Mouse (Mus musculus) neural tube, embryonic 15.5 days (tissue): ENCODE measurements around the gene Lzts2. TPM values are rescaled to one million over a fixed set of nuclear protein-coding genes. Genes with fewer than 3 reads are reported as not detected.

ENCODE experiments used
- ATAC-seq: fragments of 200-750 bp; cut with Nextera tagmentation; 2 replicates; pipeline ENCODE4 v1.8.0; 2017; ENCODE audit warnings: mild to moderate bottlenecking, moderate TSS enrichment, moderate library complexity; ENCODE audit not compliant: low FRiP score
- H3K27ac ChIP-seq: fragments of 300-500 bp; sonication (generic); replicated peaks from 2 replicates; pipeline ENCODE4 v1.5.1; 2015; ENCODE audit warnings: mild to moderate bottlenecking, inconsistent platforms
- H3K27me3 ChIP-seq: fragments of 300-500 bp; sonication (generic); replicated peaks from 2 replicates; pipeline ENCODE4 v1.6.1; 2015; ENCODE audit warnings: inconsistent platforms
- H3K36me3 ChIP-seq: fragments of 300-500 bp; sonication (generic); 2 replicates; pipeline ENCODE4 v1.6.1; 2015; ENCODE audit warnings: inconsistent platforms
- H3K4me1 ChIP-seq: fragments of 300-500 bp; sonication (generic); 2 replicates; pipeline ENCODE4 v1.6.1; 2015; ENCODE audit warnings: inconsistent platforms
- H3K4me2 ChIP-seq: fragments of 300-500 bp; sonication (generic); 2 replicates; pipeline ENCODE4 v1.6.1; 2015; ENCODE audit warnings: inconsistent platforms, mild to moderate bottlenecking, moderate library complexity
- H3K4me3 ChIP-seq: fragments of 300-500 bp; sonication (generic); replicated peaks from 2 replicates; pipeline ENCODE4 v1.5.1; 2015; ENCODE audit warnings: mild to moderate bottlenecking, inconsistent platforms
- H3K9ac ChIP-seq: fragments of 300-500 bp; sonication (generic); replicated peaks from 2 replicates; pipeline ENCODE4 v1.6.1; 2015; ENCODE audit warnings: mild to moderate bottlenecking, inconsistent platforms
- H3K9me3 ChIP-seq: fragments of 300-500 bp; sonication (generic); replicated peaks from 2 replicates; pipeline ENCODE4 v1.6.1; 2016; ENCODE audit warnings: inconsistent platforms
- WGBS: fragments of 180-500 bp; shearing (Covaris S2); methylation state at CpG from one replicate; pipeline ENCODE4 v1.1.7; 2015; ENCODE audit warnings: mixed read lengths; 5-methylcytosine and 5-hydroxymethylcytosine counted together
- polyA plus RNA-seq: library from polyadenylated mRNA; unstranded; fragments of >200 nt; fragmentation: Nextera tagmentation; extraction: Ambion mirVana; gene quantifications from 2 replicates; pipeline ENCODE4 v1.2.1, GENCODE M21; 2015

The Lzts2 gene
- polyA plus RNA-seq, 1 experiment from 2014 or later: 23.4 TPM

- Histone ChIP-seq H3K36me3 (peaks cover 6% of the 10 kb centered on the region; the same call in 1 of the 2 replicates), H3K27ac (no peak overlapping the region), H3K9me3 (no peaks in the 10 kb centered on the region), H3K4me3 (no peak overlapping the region), H3K9ac (no peak overlapping the region), H3K4me1 (peaks cover 41% of the 10 kb centered on the region), H3K4me2 (no peak overlapping the region), H3K27me3 (0 out of 2 replicates have a peak, but pooled peaks cover 2% of the 10 kb centered on the region)
- WGBS: 63% methylated on average over 6 of the region's 6 CpGs
- no peak for ATAC-seq
Measured at GRCm38 (mm10) chr19:44987851-44988250, 26.4 kb upstream of the Lzts2 start.

GRCm38 (mm10) chr19:44988321-44988720, 25.9 kb upstream of the Lzts2 start:
- H3K4me3 ChIP-seq: peak overlapping the region; percentile 87
- H3K4me1 ChIP-seq: peaks cover 41% of the 10 kb centered on the region
- peaks cover 11% of the 10 kb centered on the region; the same call in 1 of the 2 replicates for H3K36me3 ChIP-seq
- H3K27ac ChIP-seq: peak overlapping the region; percentile 78; the same call in 1 of the 2 replicates
- 0 out of 2 replicates have a peak, but pooled peaks cover 2% of the 10 kb centered on the region for H3K27me3 ChIP-seq
- no peaks in the 10 kb centered on the region for H3K9me3 ChIP-seq
- H3K4me2 ChIP-seq: peak overlapping the region; percentile 85
- ATAC-seq: no peak
- H3K9ac ChIP-seq: peak overlapping the region; percentile 84
- WGBS: 23% methylated on average over 9 of the region's 9 CpGs

GRCm38 (mm10) chr19:44988831-44989566, 25.2 kb upstream of the Lzts2 start, which contains the start of gene Sema4g:
TSS of gene Sema4g (plus strand) at chr19:44989101.
- H3K4me1 ChIP-seq: peaks cover 41% of the 10 kb centered on the region
- ATAC-seq: peak; percentile 86
- no peaks in the 10 kb centered on the region for H3K9me3 ChIP-seq
- H3K36me3 ChIP-seq: peaks cover 16% of the 10 kb centered on the region
- peak within 1 kb of the TSS; percentile 85 for H3K4me2 ChIP-seq
- peak within 1 kb of the TSS; percentile 87 for H3K4me3 ChIP-seq
- H3K9ac ChIP-seq: peak within 1 kb of the TSS; percentile 84
- H3K27me3 ChIP-seq: 0 out of 2 replicates have a peak, but pooled peaks cover 2% of the 10 kb centered on the region
- under 1% methylated on average over 50 of the region's 58 CpGs for WGBS
- peak within 1 kb of the TSS; percentile 78 for H3K27ac ChIP-seq

- H3K9ac ChIP-seq: peak overlapping the region; percentile 84
- peaks cover 24% of the 10 kb centered on the region for H3K36me3 ChIP-seq
- H3K27ac ChIP-seq: peak overlapping the region; percentile 78
- H3K27me3 ChIP-seq: 0 out of 2 replicates have a peak, but pooled peaks cover 2% of the 10 kb centered on the region
- ATAC-seq: peak; percentile 27; the same call in 1 of the 2 replicates
- peaks cover 41% of the 10 kb centered on the region for H3K4me1 ChIP-seq
- no peaks in the 10 kb centered on the region for H3K9me3 ChIP-seq
- WGBS: 6% methylated on average over 21 of the region's 22 CpGs
- peak overlapping the region; percentile 87 for H3K4me3 ChIP-seq
- H3K4me2 ChIP-seq: peak overlapping the region; percentile 85
Measured at GRCm38 (mm10) chr19:44989567-44990495, 24.4 kb upstream of the Lzts2 start.

GRCm38 (mm10) chr19:44991031-44991430, 23.2 kb upstream of the Lzts2 start:
- Histone ChIP-seq H3K9me3 (no peaks in the 10 kb centered on the region), H3K36me3 (peaks cover 28% of the 10 kb centered on the region), H3K4me1 (peaks cover 41% of the 10 kb centered on the region), H3K4me2 (peak overlapping the region; percentile 85), H3K9ac (no peak overlapping the region), H3K27me3 (0 out of 2 replicates have a peak, but pooled peaks cover 2% of the 10 kb centered on the region), H3K4me3 (peak overlapping the region; percentile 87; the same call in 1 of the 2 replicates), H3K27ac (peak overlapping the region; percentile 78; the same call in 1 of the 2 replicates)
- WGBS: 67% methylated on average over 8 of the region's 8 CpGs
- no peak for ATAC-seq

- no peaks in the 10 kb centered on the region for H3K27me3 ChIP-seq
- 0 out of 2 replicates have a peak overlapping the region, but pooled peaks have one; percentile 1 for H3K4me2 ChIP-seq
- peaks cover 39% of the 10 kb centered on the region for H3K36me3 ChIP-seq
- no peak overlapping the region for H3K9ac ChIP-seq
- WGBS: 58% methylated on average over 7 of the region's 7 CpGs
- H3K9me3 ChIP-seq: no peaks in the 10 kb centered on the region
- ATAC-seq: no peak
- H3K4me3 ChIP-seq: no peak overlapping the region
- no peak overlapping the region for H3K27ac ChIP-seq
- peaks cover 41% of the 10 kb centered on the region for H3K4me1 ChIP-seq
Measured at GRCm38 (mm10) chr19:44992246-44992645, 22.0 kb upstream of the Lzts2 start.

- Histone ChIP-seq H3K36me3 (peaks cover 44% of the 10 kb centered on the region), H3K4me3 (no peak overlapping the region), H3K4me2 (0 out of 2 replicates have a peak overlapping the region, but pooled peaks have one; percentile 1), H3K4me1 (peaks cover 41% of the 10 kb centered on the region), H3K9me3 (no peaks in the 10 kb centered on the region), H3K27me3 (no peaks in the 10 kb centered on the region), H3K27ac (no peak overlapping the region), H3K9ac (no peak overlapping the region)
- WGBS: 57% methylated on average over 7 of the region's 7 CpGs
- ATAC-seq: no peak
Measured at GRCm38 (mm10) chr19:44992712-44993111, 21.5 kb upstream of the Lzts2 start.

GRCm38 (mm10) chr19:44997786-44998185, 16.4 kb upstream of the Lzts2 start:
- Histone ChIP-seq H3K27me3 (no peaks in the 10 kb centered on the region), H3K9me3 (no peaks in the 10 kb centered on the region), H3K4me3 (no peak overlapping the region), H3K4me1 (no peaks in the 10 kb centered on the region), H3K9ac (no peak overlapping the region), H3K27ac (no peak overlapping the region), H3K4me2 (no peak overlapping the region), H3K36me3 (peaks cover 86% of the 10 kb centered on the region)
- ATAC-seq: no peak
- WGBS: 88% methylated on average over 11 of the region's 11 CpGs

GRCm38 (mm10) chr19:44999647-45000046, 14.6 kb upstream of the Lzts2 start:
- no peak for ATAC-seq
- H3K9ac ChIP-seq: no peak overlapping the region
- no peaks in the 10 kb centered on the region for H3K9me3 ChIP-seq
- no peak overlapping the region for H3K4me3 ChIP-seq
- no peak overlapping the region for H3K27ac ChIP-seq
- H3K36me3 ChIP-seq: peaks cover 88% of the 10 kb centered on the region
- H3K27me3 ChIP-seq: no peaks in the 10 kb centered on the region
- peaks cover 18% of the 10 kb centered on the region; the same call in 1 of the 2 replicates for H3K4me1 ChIP-seq
- 82% methylated on average over 8 of the region's 8 CpGs for WGBS
- no peak overlapping the region for H3K4me2 ChIP-seq

- no peak for ATAC-seq
- Histone ChIP-seq H3K36me3 (peaks cover 70% of the 10 kb centered on the region), H3K27me3 (no peaks in the 10 kb centered on the region), H3K9ac (no peak overlapping the region), H3K4me1 (peaks cover 37% of the 10 kb centered on the region), H3K9me3 (no peaks in the 10 kb centered on the region), H3K4me2 (no peak overlapping the region), H3K27ac (no peak overlapping the region), H3K4me3 (no peak overlapping the region)
- WGBS: 65% methylated on average over 3 of the region's 3 CpGs
Measured at GRCm38 (mm10) chr19:45002301-45002700, 11.9 kb upstream of the Lzts2 start.
